Mouse (Mus musculus) hindlimb bud, embryonic 11.5 days (tissue): ENCODE results near the gene Uox.

Experiments
- DNase-seq: peaks from one replicate; pipeline ENCODE4 v3.0.0-alpha.2; 2012; ENCODE audit warnings: low read depth, low spot score; ENCODE audit errors: extremely low spot score

Gene Uox

DNA sequence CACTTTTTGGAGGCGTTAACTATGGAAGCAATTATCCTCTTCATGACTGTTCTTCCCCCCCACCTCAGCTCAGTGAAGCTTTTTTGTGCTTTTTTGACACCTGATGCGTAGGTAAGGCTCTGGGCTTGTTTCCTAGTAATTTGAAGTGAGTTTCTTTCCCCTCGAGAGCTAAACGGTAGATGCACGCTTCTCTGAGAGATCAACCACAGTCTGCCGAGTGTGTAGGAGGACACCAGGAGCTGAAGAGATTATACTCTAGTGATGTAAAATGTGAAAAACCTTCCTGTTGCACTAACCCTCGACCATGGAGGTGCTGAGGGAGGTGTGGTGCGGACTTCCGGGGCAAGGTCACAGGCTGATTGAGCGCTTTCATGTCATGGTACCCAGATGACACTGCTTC lies 49.9 kb downstream of the Uox start:
- DNase-seq = no peak

DNA sequence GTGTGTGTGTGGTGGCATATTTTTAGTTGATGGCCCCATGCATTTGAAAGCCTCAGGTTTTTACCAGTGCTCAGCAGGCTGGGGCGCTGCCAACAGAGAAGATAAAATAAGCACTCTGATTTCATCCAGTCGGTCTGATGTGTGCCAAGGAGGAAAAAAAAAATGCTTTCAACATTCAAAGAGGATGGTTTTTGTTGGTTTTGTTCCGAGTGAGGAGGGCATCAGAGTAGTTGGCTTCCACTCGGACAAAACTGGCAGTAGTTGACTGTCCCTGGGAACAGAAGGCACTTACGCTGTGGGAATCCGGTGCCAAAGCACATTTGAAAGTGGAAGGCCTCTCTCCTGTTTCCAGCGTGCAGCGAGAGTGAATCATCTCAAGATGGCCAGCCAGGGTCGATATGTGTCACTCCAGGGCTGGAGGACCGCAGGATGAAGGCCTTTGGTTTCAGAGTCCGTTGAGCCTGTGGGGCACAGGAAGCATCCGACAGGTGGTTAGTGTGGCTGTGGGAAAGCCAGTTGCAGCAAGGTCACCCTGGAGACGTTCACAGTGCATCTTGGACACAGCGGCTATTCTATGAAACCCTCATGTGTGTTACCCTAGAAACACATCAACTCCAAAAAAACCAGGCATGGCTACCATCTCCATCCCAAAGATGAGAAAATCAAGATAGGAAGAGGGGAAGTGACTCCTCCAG lies 50.5 kb downstream of the Uox start:
- DNase-seq = no peak

DNA sequence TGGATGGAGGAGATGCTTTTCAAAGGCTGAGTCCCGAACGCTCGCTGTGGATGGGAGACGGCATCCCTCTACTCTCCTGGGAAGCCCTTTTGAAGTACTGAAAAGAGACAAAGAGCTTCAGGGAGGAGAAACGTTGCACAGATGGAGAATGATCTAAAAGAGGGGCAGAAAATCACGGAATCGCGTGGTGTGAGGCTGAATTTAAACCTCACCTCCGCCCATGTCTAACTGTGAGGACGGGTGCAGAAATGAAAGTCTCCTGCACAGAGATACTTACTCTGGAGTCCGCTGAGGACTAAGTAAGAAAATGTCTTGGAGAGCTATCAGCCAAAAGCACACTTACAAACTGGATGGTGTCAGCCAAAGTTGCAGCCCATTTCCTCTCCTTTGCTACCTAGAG lies 51.7 kb downstream of the Uox start:
- DNase-seq = no peak

DNA sequence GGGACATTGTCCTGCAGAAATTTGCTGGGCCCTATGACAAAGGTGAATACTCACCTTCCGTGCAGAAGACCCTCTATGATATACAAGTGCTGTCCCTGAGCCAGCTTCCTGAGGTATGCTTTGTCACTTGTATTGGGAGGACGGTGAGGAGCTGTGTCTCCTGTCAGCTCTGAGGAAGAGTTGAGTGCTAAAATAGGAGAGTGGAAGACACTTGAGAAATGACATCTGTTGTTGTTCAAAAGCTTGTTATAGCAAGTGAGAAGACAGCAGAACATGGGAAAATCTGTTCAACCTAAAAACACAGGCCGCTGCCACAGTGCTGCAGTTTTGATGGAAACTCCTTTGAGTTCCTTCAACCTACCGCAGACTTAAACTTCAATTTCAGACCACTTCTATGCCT lies 55.5 kb downstream of the Uox start:
- DNase-seq = no peak

DNA sequence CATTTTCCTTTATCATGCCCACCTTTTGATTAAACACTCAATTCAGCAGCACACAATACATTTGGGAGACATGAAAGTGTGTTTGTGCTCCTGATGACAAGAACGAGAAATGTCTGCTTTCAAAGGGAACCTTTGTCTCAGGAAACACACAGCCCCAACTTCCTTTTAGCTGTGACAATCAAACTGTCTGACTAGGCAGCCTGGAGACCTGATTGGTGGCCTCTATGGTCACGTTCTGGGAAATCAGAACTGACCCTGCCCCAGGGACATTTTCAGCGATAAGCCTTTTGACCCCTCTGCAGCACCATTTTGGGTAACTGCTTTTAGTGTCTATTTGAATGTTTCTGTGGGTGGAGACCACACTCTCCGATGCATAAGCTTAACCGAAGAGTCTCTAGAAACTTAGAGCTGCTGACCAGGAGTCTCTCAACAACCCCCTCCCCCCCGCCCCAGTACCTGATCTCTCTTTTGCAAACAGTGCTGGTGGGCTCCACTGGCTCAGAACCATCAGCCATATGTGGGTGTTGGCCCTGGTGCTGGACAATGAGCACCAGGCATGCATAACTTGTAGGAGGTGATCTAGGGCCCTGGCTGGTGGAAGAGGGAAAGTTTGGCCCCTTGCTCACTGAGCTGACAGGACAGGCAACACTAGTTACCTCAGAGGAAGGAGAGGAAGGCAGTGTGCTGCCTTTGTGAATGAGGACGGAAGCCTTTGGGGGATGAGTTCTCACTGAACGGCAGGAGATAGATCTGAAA lies 58.2 kb downstream of the Uox start:
- DNase-seq = no peak

DNA sequence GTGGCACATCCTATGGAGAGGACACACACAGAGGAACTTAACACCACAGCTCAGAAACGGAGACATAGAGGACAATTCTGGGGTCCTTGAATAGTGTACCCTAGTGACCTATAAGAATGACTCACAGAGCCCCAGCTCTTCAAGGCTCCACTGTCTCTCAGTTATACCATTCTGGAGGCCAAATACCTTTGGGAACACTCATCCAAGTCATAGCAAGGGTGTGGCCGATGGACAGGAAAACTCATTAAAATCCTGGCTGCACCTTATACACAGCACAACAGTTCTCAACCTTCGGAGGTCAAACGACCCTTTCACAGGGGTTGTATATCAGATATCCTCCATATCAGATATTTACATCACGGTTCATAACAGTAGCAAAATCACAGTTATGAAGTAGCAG lies 62.3 kb downstream of the Uox start:
- DNase-seq = no peak

DNA sequence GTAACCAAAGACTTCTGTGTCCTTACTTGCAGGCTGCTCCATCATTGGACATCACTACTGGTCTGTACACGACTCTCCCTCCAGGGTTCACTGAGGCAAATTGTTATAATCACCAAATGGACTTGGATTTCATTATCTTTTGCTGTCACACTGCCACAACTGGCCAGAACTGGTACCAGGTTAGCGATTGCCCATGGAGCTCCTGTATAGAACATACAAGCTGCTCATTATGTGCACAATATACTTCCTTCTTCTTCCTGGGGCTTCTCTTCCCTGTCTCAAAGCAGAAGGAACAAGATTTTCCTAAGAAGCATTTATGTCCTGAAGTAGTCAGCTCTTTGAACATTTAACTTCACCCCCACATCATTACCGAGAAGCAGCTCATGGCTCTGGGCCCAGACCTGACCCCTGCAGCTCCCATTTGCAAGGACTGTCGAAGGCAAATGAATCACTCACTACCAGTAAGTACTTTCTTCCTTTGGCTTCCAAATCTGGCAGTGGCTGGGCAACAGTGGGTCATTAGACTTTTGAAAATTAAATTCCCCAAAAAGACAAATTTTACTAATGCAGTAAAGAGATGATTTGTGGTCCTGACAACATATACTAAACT lies 71.7 kb downstream of the Uox start:
- DNase-seq = no peak

DNA sequence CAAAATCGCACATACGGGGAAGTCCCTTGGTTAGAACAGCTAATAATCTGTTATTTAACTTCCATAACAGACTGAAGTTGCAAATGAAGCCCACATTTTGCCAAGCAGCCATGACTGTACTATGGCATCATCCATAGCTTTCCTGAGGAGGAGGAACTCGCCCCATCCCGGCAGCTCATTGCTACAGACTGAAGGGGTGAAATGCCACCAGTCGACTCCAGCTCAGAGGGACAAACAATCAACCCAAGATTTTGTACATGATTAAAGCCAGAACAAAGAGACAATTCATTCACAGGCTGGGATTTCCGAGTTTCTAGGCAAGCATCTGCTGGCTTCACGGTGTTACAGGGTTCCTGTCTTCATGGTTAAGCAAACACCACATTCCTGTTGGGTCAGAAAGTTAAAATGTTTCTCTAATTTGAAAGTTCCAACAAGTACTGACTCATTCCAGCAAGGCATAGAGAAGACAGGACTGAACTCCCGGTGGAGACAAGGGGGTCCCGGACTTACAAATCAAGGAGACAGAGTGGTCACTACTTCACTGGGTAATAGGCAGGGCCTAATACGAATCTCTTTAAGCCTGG lies 79.2 kb downstream of the Uox start:
- DNase-seq = no peak

DNA sequence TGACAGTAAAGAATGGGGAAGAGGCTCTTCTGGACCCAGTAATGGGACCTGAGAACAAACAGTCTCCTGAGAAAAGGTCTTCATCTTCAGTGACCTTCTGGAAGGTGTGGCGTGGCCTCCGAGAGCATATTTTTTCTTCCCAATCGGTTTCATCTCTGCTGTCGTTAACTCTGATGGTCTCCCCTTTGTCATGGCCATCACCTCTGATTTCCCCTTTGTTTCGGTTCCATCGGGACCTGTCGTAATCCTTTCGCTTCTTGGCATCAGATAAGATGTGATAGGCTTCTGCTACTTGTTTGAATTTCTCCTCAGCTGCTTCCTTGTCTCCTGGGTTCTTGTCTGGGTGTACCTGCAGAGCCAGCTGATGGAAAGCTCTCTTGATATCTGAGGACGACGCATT lies 80.5 kb downstream of the Uox start:
- DNase-seq = no peak

DNA sequence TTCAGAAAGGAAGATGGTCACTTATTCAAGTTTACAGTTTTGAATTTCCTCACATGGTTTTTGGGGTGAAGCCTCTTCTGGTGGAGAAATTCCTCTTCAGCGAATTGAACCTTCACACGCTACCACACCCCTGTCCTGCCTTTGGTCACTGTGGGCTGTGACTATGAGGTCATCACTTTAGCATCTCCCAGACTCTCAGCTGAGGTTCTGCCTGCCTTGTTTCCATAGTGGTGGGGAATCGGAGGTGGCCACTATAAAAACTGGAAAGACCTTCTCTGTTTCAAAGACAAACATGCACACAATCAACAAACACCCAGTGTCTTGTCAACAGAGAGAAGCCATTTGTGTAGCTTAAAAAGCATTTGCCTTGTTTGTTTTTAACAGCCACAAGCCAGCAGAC lies 81.0 kb downstream of the Uox start, which contains the start of gene 4930503B20Rik:
Gene 4930503B20Rik (minus strand): TSS at position 101 of the 400 bp plus-strand sequence.
- DNase-seq = no peak

DNA sequence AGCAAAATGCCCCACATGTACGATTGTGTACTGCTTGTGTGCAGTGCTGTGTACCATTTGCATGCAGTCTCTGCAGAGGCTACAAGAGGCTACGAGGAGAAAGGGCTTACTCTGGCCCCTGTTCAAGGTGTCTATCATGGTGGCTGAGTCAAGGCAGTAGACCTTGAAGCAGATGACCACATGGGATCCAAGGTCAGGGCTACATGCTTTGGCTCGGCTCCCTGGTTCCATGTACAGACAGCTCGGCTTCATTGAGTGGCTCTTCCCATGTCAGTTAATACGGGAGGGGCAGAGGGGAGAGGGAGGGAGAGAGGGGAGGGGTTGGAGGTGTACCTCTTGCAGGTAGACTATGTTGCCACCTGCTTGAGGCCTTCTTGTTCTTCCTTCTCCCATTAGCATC lies 82.2 kb downstream of the Uox start:
- DNase-seq = no peak

DNA sequence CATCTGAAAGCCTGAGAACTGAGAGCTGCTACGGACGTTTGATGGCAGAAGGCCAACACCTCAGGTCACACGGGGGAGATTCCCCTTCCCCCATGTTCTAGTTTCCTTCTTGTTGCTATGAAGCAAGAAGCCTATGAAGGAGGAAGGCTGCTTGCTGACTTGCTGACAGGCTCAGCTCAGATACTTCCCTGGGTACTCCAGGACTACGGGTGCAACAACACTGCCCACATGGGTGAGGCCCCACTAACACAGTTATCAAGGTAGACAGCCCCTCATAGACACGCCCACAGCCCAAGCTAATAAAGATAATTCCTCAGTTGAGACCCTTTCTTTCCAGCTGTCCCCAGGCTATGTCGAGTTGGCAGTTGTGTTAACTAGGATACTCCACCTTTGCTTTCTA lies 83.5 kb downstream of the Uox start:
- DNase-seq = no peak

DNA sequence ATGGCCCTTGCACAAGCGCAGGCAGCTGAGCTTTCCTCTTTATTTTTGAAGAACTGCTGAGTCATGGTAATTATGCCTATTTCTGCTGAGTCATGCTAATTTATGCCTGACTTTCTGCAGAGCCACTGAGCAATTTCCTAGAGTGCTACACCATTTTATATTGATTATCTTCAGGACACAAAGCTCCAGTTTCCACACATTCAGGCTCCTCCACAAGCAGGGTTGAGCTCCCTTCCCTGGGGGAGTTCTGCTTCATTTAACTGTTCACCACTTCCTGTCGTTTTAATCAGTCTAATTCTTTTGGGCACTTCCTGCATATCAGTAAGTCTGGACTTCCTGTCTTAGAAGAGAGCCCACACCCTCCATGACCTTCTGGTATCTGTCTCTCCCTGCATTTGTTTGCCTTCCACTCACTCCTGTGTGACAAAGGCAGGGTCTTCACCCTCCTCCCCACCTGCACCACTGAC lies 84.9 kb downstream of the Uox start:
- DNase-seq = no peak

DNA sequence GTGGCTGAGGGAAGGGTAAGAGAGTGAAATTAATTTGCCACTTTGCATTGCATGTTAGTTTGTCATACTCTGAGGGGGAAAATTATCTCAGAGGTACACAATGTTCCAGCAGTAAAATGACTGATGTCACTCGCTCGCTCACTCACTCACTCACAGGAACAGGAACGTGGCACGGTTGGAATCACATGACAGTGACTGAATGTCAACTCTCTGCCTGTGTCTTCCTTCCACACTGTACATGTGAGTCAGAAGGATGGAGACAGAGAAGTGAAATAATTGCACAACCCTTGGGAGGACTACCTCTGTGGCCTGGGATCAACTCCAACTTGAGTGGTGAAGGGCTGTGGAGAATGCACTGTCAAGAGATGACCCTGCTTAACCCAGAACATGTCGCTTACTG lies 87.2 kb downstream of the Uox start:
- no peak for DNase-seq

DNA sequence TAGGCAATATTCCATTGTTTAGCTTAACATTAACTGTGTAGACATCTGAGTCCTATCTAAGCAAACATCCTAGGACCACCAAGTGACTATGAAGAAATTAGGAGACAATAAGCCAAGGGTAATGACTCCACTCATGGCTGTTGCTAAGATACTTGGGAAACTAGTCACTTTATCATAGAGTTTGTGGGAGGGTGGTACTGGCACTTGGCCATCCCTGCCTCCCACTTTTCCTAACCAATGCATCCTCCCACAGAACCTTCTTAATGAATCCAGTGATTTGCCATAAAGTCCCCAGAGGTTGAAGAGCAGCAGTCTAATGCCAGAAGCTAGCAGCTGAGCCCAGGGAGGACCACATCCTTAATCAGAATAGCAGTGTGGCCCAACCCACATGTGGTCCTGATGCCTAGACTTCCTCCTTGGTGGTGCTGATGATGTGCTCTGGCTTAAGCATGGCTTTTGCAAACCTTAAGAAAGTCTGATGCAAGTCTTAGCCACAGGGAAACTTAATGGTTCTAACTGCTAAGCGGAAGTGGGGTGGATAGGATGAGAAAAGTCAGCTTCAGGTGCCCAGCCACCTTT lies 87.9 kb downstream of the Uox start:
- DNase-seq = no peak

DNA sequence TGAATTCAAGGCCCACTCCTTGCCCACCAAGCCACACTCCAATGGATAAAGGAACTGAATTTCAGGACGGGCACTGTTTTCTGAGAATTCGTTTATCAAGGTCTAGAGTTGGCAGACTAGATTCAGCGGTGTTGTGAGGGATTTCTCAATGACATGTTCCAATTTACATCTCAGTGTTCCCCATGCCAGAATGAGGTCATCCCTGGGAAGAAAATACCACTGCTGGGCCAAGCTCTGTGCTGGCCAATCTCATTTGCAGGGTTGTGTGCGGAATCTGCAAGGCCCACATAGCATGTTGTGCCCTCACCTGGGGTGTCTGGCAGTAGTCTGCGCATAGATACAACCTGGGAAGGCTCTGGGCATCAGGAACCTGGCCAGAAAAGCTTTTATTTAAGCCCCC lies 89.1 kb downstream of the Uox start:
- DNase-seq = no peak

DNA sequence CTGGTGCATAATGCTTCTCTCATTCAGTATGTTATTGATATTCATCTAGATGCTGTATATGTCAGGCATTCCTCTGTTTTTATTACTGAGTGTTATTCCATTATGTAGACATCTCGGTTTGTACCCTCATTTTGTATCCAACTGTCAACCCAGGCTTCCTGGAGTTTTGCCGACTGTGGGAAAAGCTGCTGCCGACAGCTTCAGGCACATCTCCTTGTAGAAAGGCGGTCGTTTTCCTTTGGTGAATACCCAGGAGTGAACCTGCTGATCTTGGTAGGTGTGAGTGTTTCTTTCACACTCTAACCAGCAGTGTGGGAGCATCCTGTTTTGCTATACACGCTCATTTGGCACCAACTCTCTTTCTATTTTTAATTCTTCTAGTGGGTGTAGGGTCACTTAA lies 90.8 kb downstream of the Uox start:
- no peak for DNase-seq

DNA sequence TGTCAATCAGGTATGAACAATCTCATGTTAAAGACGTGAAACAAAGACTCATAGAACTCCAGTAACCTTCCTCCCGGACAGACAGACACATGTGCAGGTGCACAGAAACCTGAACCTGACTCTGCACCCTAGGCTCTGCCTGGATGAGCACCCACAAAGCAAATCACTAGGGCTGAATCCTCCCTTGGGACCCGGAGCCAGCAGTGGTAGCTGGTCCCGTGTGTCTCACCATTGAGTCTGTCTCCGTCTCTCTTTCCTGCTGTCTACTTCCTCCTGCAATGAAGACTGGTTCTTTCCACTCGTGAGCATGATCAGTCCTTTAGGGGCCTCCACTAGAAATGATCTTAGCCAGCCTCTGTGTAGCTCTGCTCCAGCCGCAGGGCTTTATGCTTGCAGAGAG lies 91.7 kb downstream of the Uox start:
- no peak for DNase-seq

DNA sequence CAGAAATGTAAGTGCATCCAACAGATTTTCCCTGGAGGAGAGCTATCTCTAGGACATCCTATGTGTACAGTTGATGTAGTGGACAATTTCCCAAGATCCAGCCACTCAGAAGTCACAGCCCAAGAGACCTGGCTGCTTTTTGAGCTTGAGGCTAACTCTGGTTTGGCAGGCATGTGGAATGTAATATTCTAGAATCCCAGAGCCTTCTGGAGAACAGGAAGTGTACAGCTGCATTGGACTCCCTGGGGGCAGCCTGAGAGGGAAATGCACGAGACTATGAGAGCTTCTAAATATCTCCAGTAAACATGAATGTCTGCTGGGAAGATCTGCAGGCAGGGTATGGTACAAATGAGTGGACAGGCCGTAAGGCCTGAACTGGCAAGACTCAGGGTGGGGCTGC lies 100.9 kb downstream of the Uox start:
- DNase-seq = no peak

DNA sequence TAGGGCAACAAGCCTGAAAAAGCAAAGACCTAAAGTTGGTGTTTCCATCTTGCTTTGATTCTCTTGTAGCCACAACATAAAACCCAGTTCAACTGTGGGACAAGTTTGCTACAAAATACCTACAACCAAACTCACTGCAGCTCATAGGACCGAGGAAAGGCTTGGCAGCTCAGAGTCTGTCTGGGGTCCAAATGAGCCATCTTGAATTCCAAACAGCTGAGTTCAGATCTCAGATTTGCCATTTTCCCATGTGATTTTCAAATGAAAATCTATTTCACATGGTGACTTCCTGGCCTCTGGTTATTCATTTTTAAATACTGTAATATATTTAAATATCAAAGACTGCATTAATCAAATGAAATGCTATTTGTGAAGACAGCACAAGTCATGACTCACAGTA lies 104.9 kb downstream of the Uox start:
- DNase-seq = no peak

DNA sequence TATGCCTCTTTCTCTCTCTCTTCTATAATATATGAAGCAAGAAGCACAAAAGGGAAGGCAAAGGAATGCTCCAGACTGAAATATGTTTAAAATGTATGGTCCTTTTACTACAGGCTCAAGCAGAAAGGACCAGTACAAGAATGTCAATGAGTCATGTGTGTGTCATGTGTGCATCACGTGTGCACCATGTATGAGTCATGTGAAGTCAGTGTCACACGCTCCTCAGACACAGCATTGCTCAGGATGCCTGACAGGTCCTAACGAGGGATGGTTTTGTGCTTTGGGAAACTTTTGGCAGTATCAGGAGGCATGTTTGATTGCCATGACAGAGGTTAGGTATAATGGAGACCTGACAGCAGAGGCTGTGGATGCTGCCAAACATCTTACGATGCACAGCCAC lies 106.0 kb downstream of the Uox start:
- no peak for DNase-seq

DNA sequence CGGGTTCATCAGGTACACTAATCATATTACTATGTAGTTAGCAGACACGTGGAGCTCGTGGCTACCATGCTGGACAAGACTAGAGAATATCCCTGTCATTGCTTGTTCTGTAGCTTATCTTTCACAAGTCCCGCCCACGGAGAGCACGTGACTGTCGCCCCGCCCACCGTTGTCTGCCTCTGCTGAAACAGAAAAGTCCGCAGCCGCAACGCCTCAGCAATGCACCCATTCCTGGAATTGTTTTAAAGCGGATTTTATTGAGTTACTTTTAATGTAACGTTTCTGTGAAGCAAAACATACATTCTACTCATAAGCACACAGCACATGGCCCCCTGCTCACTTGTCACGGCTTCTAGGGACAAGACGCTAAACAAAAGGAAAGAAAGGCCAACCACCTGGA lies 109.4 kb downstream of the Uox start:
- no peak for DNase-seq
